Mouse (Mus musculus) central nervous system, embryonic 18 days (tissue): ENCODE data around the gene Higd2a. TPM values are rescaled to one million over a fixed set of nuclear protein-coding genes. Genes with fewer than 3 reads are reported as not detected.

Experiments used
- polyA plus RNA-seq: library from polyadenylated mRNA; depleted of rRNA; stranded (reverse); fragments of >200 nt; gene quantifications from 2 replicates; pipeline ENCODE4 v1.2.3, GENCODE M21; 2012; rRNA removed

Higd2a gene
- 163 and 182 TPM in 2 replicates for polyA plus RNA-seq

GRCm38 (mm10) chr13:54589996-54590951 lies at the start of gene Higd2a, which contains the start of gene Nop16:
Higd2a (plus strand) TSS chr13:54590207.
Nop16 (minus strand) TSS chr13:54590090.

GRCm38 (mm10) chr13:54565201-54565581 lies 24.8 kb upstream of the Higd2a start, which contains the start of gene 4833439L19Rik:
4833439L19Rik (minus strand) TSS chr13:54565435.

GRCm38 (mm10) chr13:54574854-54575481 lies 15.0 kb upstream of the Higd2a start, which contains the start of gene Arl10:
Arl10 (plus strand) TSS chr13:54575015.

GRCm38 (mm10) chr13:54610972-54611754 lies 21.2 kb downstream of the Higd2a start, which contains the start of gene Cltb:
Cltb (minus strand) TSS chr13:54611344.

GRCm38 (mm10) chr13:54621155-54621932 lies 31.3 kb downstream of the Higd2a start, which contains the start of gene Faf2:
Faf2 (plus strand) TSS chr13:54621784.

Other genes with a start within 250 kb of the Higd2a start
- 70.4 and 81.0 TPM in 2 replicates for gene Cplx2, start 218.9 kb upstream of the Higd2a start, polyA plus RNA-seq
- gene Thoc3, start 121.4 kb upstream of the Higd2a start, polyA plus RNA-seq: 38.3 and 41.1 TPM in 2 replicates
- 36.2 and 37.5 TPM in 2 replicates for gene Simc1, start 86.4 kb upstream of the Higd2a start, polyA plus RNA-seq
- 152 and 154 TPM in 2 replicates for gene 4833439L19Rik, start 24.8 kb upstream of the Higd2a start, polyA plus RNA-seq
- 95.8 and 99.7 TPM in 2 replicates for gene Arl10, start 15.2 kb upstream of the Higd2a start, polyA plus RNA-seq
- gene Nop16, start 117 bp upstream of the Higd2a start, polyA plus RNA-seq: 47.4 and 47.7 TPM in 2 replicates
- 168 and 176 TPM in 2 replicates for gene Cltb, start 21.1 kb downstream of the Higd2a start, polyA plus RNA-seq
- gene Faf2, start 31.6 kb downstream of the Higd2a start, polyA plus RNA-seq: 32.6 and 34.0 TPM in 2 replicates
- gene Rnf44, start 103.7 kb downstream of the Higd2a start, polyA plus RNA-seq: 97.7 and 128 TPM in 2 replicates
- 0.32 TPM in 2 replicates for gene Cdhr2, start 111.3 kb downstream of the Higd2a start, polyA plus RNA-seq
- 94.5 and 102 TPM in 2 replicates for gene Gprin1, start 159.7 kb downstream of the Higd2a start, polyA plus RNA-seq
- gene Sncb, start 176.4 kb downstream of the Higd2a start, polyA plus RNA-seq: 208 and 218 TPM in 2 replicates
- not detected in 2 replicates for gene Eif4e1b, start 193.8 kb downstream of the Higd2a start, polyA plus RNA-seq
- 34.0 and 40.7 TPM in 2 replicates for gene Tspan17, start 199.2 kb downstream of the Higd2a start, polyA plus RNA-seq